Mouse (Mus musculus): ENCODE results near the gene Prdm16.
A peak's percentile ranks its signal among the peaks of the same experiment; 100 is the strongest.

The Prdm16 gene

DNA sequence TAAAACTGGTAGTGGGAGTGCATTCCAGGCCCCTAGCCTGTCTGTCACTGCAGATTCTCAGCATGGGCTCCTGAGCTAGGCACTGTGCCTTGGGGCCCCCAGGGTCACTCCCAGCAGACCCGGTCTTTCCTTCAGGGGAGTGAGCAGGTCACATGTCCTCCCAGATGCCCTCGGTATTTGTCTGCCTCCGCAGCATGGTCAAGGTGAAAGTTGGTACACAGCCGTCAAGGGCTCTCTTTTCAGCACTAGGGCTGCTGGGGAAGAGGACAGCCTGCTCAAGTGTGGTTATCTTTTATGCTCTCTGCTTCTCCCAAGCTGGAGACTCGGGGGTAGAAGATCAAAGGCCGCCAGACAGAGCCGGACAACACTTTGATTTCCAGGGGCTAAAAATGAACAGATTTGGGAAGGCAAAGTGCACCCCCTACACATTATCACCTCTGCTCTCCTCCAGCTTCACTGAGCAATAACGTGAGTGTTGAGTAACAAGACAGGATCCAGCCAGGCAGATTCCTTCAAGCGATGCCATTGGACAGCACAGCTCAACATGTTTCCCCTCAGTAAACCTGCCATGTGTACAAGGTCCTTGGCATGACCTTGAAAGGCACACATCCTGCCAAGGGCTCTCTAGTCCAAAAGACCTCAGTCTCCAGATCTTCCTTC lies 193.9 kb downstream of the Prdm16 start:
- no peak for ATAC-seq (ENCODE audit: insufficient number of reproducible peaks, low FRiP score, low TSS enrichment)

DNA sequence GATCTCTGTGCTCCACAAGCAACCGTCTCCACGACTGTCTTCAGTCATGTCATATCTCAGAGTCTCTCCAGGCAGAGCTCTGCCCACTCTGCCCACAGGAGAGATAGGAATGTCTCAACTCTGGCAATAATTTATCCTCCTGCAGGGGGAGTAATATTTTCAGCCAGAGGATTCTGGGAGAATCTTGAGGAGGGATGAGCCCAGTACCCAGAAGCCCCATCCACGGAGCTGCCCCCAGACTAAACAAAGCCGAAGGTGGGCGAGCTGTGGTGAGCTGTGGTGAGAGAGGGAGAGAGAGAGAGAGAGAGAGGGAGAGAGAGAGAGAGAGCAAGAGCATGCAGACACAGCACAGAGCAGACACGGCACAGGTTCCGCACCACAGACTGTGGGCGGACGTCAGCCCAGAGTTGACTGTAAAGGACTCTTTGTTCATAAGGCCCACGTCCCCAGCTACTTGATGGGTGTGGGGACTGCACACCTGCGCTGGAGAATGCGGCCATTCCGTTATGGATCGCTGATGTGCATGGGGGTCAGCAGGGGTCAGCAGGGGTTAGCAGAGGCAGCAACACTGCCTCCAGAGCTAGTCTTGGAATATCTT lies 197.1 kb downstream of the Prdm16 start:
- ATAC-seq (ENCODE audit: insufficient number of reproducible peaks, low FRiP score, low TSS enrichment) = no peak

DNA sequence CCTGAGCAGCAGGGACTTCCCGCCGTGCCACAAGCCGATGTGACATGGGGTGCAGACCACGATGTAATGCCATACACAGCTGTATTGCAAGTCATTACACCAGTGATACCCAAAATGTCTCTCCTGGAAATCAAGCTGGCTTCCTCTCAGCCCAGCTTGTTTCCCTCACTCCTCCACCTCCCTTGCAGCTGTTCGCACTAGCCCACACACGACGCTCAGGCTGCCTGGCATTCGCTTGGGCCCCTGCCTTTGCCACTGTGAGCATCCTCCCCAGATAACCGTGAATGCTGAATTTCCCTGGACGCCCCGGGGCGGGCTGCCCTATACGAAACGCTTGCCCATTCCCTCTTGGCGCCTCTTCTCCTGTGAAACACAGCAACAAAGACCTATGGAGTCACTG lies 198.1 kb downstream of the Prdm16 start:
- no peak for ATAC-seq (ENCODE audit: insufficient number of reproducible peaks, low FRiP score, low TSS enrichment)

DNA sequence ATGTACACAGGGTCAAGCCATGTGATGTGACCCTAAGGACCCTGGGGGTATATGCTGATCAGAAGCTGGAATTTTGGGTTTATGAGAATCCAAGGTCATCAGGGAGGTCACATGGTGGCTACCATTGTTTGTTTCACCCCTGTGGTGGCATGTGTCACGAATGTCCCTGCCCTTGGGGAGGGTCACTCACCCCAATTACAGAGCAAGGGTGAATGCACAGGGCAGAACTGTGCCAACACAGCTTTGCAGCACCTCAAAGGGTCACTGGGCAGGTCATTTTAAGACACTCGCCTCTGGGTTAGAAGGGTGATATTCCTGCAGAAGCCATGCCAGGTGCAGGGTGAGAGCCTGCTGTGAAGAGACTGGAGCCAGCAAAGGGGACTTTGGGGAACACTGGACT lies 206.9 kb downstream of the Prdm16 start:
- no peak for ATAC-seq (ENCODE audit: insufficient number of reproducible peaks, low FRiP score, low TSS enrichment)

DNA sequence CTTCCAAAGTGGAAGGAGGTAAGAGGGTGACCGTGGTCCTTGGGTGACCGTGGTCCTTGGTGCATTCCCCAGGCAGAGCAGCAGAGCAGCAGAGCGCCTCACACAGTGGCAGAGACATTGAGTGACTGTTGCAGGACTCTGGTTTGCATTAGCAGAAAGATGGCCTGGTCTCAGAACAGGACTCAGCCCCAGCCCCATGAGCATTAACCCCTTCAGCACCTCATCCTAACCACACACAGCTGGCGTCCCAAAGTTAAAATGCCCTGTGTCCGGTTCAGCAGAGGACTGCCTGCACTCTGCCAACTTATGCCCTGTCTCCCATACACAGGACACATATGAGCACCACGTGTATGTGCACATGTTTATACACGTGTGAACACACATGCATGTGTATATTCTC lies 209.8 kb downstream of the Prdm16 start:
- no peak for ATAC-seq (ENCODE audit: insufficient number of reproducible peaks, low FRiP score, low TSS enrichment)

DNA sequence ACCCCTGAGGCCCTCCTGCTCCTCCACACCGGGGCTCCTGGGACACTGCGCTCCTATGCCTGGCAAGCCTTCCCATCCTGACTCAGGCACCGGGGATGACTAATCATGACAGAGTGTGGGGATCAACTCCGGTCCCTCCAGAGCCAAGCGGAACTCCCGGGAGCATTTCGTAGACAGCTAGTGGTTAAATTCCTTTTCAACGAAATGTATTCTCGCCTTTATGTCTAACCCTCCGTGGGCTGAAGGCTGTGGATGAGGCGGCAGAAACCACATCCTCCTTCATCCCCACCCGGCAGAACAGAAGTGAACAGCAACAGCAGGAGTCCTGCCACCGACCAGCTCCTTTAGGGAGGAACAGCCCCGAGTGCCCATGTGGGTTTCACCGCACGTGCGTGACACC lies 211.4 kb downstream of the Prdm16 start:
- ATAC-seq (ENCODE audit: insufficient number of reproducible peaks, low FRiP score, low TSS enrichment) = no peak

DNA sequence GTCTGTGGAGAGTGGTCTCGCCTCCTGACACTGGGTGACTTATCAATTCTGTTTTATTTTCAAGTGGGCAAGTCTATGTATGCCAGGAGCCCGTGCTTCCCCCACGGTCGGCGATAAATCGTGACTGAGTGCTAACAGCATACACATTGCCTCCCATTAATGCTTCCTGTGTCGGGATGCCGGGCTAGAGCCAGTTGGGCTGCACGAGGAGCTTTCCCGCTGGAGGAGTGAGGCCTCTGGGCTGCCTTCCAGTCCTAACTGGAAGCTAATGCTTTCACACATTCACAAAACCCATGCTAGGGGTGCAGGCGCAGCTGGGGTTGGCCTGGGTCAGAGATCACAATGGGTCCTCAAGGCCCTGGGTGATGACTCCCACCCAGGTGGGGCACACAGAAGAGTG lies 212.0 kb downstream of the Prdm16 start:
- no peak for ATAC-seq (ENCODE audit: insufficient number of reproducible peaks, low FRiP score, low TSS enrichment)

DNA sequence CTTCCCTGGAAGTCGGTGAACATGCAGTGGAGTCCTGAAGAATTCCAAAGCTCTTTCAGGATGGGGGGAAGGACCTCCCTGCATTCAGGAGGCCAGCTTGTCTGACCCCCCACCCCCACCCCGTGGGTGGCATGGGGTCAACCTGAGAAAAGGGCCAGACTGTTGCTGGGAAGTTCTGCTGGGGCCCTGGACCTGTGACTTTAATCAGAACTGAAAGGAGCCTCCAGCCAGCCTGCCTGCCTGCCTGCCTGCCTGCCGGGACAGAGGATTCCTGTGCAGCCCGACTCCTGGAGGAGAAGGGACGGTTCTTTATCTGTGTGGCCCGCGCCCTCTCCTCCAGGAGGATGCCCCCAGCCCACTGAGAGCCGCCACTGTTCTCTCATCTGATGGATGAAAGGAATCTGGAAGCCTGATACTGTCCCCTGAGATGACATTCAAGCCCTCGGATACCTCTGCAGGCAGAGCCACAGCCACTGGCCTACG lies 214.2 kb downstream of the Prdm16 start:
- ATAC-seq (ENCODE audit: insufficient number of reproducible peaks, low FRiP score, low TSS enrichment) = no peak

DNA sequence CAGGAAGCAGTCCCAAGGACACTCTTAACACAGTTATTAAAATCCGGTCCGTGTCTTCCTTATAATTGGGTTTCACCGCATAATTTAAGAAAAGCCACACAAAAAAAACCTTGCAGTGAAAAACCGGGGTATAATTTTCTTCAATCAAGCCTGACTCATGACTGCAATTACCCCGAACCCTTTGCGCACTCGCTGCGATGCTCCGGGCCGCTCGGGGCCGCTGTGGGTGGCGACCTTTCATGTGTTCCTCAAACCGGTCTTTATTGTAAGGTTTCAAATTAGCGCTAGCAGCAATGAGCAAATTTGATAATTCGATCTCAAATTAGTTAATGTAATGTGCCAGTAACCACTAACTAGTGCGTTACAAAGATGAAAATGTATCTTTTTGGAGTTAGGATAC lies 215.9 kb downstream of the Prdm16 start:
- ATAC-seq (ENCODE audit: insufficient number of reproducible peaks, low FRiP score, low TSS enrichment) = no peak

DNA sequence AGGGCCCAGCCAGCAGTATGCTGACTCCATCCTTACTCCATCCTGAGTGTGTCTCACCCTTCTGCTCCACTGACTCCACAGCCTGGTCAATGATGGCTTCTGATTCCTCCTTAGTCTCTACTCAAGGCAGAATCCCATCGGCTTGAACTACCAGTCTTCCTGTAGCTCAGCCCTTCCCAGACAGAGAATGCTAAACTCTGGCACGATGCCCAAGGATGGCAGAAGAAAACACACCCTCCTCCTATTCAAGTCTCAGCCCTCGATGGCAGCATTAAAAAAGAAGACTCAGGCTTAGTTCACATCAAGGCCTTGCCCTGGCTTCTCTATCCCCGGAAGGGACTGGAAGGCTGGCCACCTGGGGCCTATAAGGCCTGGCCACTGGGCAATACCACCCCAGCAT lies 216.9 kb downstream of the Prdm16 start:
- 0 out of 2 replicates have a peak, but pooled peaks have one; percentile 10 for ATAC-seq (ENCODE audit: insufficient number of reproducible peaks, low FRiP score, low TSS enrichment)

DNA sequence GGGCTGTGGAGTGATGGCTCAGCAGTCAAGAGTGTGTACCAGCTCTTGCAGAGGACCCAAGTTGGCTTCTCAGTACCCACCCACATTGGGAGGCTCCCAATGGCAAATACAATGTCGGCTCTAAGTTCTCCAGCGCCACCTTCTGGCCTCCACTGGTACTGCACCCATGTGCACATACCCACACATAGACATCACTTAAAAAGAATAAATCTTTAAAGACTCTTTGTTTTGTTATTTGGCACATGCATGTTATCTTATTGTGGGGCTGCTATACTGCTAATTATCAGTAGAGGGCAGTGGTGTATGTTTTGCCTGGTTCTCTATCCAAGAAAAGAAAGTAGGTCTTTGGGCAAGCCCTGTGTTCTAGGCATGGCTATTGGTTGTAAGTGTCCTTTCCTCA lies 217.7 kb downstream of the Prdm16 start:
- no peak for ATAC-seq (ENCODE audit: insufficient number of reproducible peaks, low FRiP score, low TSS enrichment)

DNA sequence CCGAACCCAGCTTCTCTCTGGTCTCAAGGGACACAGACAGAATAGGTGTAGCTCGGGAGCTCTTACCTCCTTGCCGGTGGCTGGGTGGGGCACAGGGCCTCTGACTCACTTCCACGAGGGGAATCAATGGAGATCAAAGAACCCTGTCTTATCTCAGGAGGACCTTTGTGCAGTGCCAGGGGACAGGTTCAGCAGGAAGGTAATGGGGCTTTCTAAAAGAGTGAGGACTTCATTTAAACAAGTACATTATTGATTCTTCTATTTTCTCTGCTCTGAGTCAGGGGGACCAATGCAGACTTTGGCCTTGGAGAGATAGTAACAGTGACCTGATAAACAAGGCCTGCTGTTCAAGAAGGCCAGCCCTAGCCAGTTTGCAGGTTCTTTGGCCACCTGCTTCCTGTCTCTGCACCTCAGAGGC lies 218.3 kb downstream of the Prdm16 start:
- no peak for ATAC-seq (ENCODE audit: insufficient number of reproducible peaks, low FRiP score, low TSS enrichment)

DNA sequence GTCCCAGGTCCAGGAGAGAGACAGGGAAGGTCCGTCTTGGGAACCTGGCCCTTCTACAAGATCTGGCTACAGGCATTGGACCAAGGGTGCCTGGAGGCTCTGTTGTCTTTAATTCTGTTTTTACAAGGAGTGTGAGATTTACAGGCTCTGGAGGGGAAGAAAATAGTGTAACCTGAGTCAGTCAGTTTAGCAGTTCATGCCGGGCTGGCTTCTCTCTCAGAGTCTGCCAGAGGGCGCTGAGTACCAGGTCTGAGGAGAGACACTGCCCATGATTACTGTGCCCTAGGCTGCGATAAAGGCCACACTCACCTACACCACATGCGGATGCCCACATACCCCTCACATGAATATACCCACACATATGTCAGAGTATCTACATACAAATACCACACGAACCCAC lies 219.9 kb downstream of the Prdm16 start:
- ATAC-seq (ENCODE audit: insufficient number of reproducible peaks, low FRiP score, low TSS enrichment) = no peak

DNA sequence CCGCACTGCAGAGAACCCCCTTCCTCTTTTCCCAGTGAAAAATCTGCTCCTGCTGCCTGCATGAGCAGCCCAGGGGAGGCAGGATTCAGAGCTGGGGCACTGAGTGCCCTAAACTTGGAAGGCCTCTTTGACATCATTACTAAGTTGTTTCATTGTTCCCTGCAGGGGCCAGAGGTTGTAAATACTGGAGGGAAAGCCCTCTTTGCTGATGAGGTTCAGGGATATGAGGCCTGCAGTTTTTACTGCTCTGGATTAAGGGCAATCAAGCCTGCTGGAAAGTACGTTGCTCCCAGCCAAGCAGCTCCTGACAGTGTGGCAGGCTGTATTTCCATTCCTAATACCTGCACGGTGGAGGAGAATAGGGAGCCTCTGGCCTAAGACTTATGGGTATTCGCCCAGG lies 221.8 kb downstream of the Prdm16 start:
- ATAC-seq (ENCODE audit: insufficient number of reproducible peaks, low FRiP score, low TSS enrichment) = no peak

DNA sequence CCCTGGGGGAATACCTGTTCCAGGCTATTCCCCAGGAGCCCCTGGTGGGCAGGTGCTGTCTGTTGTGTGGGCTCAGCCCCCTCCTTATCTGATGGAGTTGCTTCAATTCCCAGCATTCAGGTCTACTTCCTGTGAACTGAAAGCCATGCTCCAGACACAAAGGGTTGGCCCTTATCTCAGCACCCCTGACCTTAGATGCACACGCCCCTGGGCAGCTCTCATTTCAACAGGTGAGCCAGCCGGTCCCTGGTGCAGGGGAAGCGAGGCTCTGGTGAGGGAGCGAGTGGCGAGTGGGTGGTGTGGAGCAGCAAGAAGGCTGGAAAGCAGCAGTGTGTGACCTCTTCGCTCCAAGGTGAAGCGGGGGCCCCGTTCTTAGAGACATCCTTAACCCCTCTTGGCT lies 226.1 kb downstream of the Prdm16 start:
- no peak for ATAC-seq (ENCODE audit: insufficient number of reproducible peaks, low FRiP score, low TSS enrichment)

DNA sequence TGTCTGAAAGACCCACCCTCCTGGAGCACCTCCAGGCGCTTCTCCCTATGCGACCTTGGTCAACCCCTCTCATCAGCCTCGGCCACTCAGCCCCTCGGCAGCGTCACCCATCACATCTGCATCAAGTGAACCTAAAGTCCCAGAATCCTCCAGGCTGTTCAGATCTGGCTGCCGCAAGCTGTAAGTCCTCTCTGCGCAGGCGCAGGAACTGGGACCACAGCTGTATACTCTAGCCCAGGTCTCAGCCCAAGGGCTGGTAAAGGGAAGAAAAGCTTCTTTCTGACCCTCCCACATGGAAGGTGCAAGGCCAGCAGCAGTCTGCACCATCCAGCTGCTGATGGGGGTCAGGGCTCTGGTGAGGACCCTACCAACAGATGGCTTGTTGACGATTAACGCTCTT lies 226.8 kb downstream of the Prdm16 start:
- ATAC-seq (ENCODE audit: insufficient number of reproducible peaks, low FRiP score, low TSS enrichment) = no peak

DNA sequence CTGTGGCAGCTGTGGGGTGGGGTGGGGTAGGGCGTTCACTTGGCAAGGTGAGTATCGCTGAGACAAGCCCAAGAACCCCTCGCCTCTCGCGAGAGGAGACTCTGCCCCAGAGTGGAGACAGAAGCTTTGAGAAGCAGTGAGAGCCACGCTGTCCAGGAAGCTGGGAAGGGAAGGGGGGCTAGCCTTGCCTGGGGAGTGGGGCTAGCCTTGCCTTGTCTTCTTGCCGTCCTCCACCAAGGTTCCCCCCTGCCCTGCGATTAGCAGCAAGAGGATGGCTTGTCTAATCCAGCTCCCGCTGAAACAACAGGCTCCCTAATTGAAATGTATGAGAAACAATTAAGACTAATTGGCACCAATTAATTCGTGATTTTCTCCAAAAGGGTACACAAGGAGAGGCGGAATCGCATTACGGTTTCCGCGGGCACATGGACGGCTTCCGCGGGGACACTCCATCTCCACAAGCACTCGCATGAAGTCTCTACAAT lies 227.4 kb downstream of the Prdm16 start:
- no peak for ATAC-seq (ENCODE audit: insufficient number of reproducible peaks, low FRiP score, low TSS enrichment)

DNA sequence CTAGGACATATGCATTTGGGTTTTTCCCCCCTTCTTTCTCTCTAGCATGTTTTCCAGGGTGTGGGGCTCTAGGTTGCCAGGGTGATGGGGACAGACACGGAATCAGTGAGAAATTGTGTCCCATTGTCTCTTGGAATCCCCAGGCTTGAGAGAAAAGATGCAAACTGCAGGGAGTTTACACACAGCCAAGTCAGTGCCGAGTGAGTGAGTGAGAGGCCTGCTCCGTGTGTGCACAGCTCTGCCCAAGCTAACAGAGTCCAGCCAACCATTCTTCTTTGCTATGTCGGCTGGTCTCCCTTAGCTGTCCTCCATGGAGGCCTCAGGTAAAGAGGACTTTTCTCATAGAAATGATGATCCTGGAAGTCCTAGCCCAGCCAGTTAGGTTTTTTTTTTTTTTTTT lies 233.7 kb downstream of the Prdm16 start:
- ATAC-seq (ENCODE audit: insufficient number of reproducible peaks, low FRiP score, low TSS enrichment) = no peak

DNA sequence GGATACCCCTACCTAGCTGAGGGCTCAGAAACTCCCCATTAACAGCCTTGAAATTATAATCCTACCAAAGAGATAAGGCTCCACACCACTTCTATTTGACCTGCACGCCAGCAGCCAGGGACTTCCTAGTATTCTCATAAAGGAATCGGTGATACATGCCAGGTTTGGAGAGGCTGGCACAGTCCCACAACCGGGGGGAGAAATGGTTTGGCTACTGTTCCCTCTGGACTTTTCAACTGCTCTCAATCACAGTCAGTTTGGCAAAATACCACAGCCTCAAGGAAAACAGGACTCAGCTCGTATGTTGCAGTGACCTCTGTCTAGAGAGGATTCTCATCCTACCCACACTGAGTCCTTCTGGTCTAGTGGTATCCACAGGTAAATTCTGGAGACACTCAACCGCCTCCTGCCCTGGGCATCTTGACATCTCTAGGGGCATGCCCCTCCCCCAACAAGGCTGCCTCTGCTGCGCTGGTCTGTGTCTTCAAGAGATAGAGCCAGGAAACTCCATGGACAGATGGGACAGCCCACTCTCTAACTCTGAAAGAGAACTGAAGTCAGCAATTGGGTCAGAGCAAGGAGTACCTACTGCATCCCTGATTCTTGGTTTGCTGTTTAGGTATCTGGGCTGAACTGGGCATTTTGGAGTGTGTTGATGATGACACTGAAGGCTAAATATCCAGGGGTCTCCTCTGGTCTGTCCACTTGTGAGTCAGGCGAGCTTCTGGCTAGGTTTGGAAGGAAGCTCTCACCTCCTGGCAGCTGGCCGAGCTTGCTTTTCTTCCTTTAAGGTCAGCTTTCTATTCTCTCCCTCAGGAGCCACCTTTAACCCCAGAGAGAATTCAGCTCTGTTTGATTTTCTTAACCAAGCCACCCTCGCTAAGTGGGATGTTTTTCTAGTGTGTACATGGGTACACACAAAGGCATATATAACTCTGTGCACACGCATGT lies 234.4 kb downstream of the Prdm16 start:
- no peak for ATAC-seq (ENCODE audit: insufficient number of reproducible peaks, low FRiP score, low TSS enrichment)

DNA sequence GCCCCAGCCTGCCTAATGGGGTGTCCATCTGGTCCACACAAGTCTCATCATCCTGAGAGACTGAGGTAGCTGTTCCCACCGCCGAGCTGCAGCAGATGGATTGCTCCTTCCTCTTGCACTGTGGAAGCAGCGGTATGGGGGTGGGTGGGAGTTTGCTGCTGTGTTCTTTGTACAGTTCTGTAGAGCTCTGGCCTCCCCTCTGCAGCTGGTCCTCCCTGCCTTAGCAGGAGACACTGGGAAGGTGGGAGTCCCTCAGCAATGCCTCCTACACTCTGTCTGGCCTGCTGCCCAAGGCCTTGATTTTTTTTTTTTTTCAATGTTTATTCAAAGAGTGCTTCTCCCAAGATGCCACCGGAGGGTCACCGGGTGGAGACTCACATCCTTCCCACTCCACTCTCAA lies 235.3 kb downstream of the Prdm16 start:
- no peak for ATAC-seq (ENCODE audit: insufficient number of reproducible peaks, low FRiP score, low TSS enrichment)
